Mouse (Mus musculus) heart, postnatal 0 days (tissue): ENCODE results near the gene Ccdc180. TPM values are rescaled to one million over a fixed set of nuclear protein-coding genes. Genes with fewer than 3 reads are reported as not detected.

Source experiments
- ATAC-seq: fragments of 200-750 bp; cut with Nextera tagmentation; 2 replicates; pipeline ENCODE4 v1.8.0; 2017; ENCODE audit warnings: low read depth, moderate number of reproducible peaks, moderate library complexity; ENCODE audit not compliant: insufficient read depth
- DNase-seq: peaks from one replicate; pipeline ENCODE4 v3.0.0-alpha.2; 2016; ENCODE audit warnings: low spot score
- H3K27ac ChIP-seq: fragments of 300-500 bp; sonication (generic); 2 replicates; pipeline ENCODE4 v1.5.1; 2014; ENCODE audit warnings: low read depth, mild to moderate bottlenecking
- H3K27me3 ChIP-seq: fragments of 300-500 bp; sonication (generic); 2 replicates; pipeline ENCODE4 v1.6.1; 2014; ENCODE audit warnings: low read length, mixed read lengths; ENCODE audit not compliant: control insufficient read depth, insufficient read depth
- H3K36me3 ChIP-seq: fragments of 300-500 bp; sonication (generic); replicated peaks from 2 replicates; pipeline ENCODE4 v1.6.1; 2014; ENCODE audit warnings: low read length, mixed read lengths; ENCODE audit not compliant: control insufficient read depth, insufficient read depth
- H3K4me1 ChIP-seq: fragments of 300-500 bp; sonication (generic); 2 replicates; pipeline ENCODE4 v1.6.1; 2014; ENCODE audit warnings: antibody characterized with exemption; ENCODE audit not compliant: control insufficient read depth, insufficient read depth
- H3K4me2 ChIP-seq: fragments of 300-500 bp; sonication (generic); 2 replicates; pipeline ENCODE4 v1.6.1; 2014; ENCODE audit warnings: low read depth, mild to moderate bottlenecking, low read length, moderate library complexity
- H3K4me3 ChIP-seq: fragments of 300-500 bp; sonication (generic); 2 replicates; pipeline ENCODE4 v1.5.1; 2014; ENCODE audit warnings: low read depth, low read length
- H3K9ac ChIP-seq: fragments of 300-500 bp; sonication (generic); replicated peaks from 2 replicates; pipeline ENCODE4 v1.6.1; 2014; ENCODE audit warnings: low read depth, low read length, mixed read lengths
- H3K9me3 ChIP-seq: fragments of 300-500 bp; sonication (generic); replicated peaks from 2 replicates; pipeline ENCODE4 v1.6.1; 2016; ENCODE audit warnings: low read length; ENCODE audit not compliant: control insufficient read depth
- CTCF ChIP-seq: IDR thresholded peaks from 2 replicates; pipeline ENCODE4 v1.5.1; 2016; ENCODE audit warnings: antibody characterized with exemption, control low read depth, low read depth
- EP300 ChIP-seq: IDR thresholded peaks from 2 replicates; pipeline ENCODE4 v1.6.1; 2016; ENCODE audit warnings: antibody characterized with exemption, low read depth
- WGBS: fragments of 180-500 bp; shearing (Covaris S2); extraction: QIAGEN DNeasy Blood & Tissue Kit; methylation state at CpG from one replicate; pipeline ENCODE4 v1.1.7; 2014; 5-methylcytosine and 5-hydroxymethylcytosine counted together
- polyA plus RNA-seq: library from polyadenylated mRNA; unstranded; fragments of >200 nt; fragmentation: Nextera tagmentation; extraction: Ambion mirVana; gene quantifications from 2 replicates; pipeline ENCODE4 v1.2.1, GENCODE M21; 2015
- total RNA-seq: library from RNA; depleted of rRNA; stranded (reverse); fragments of >200 nt; gene quantifications from 2 replicates; pipeline ENCODE4 v1.2.3, GENCODE M21; 2014; ENCODE audit warnings: low replicate concordance

The Ccdc180 gene
- total and polyA plus RNA-seq, 2 experiments from 2014 or later = 0.12 TPM; not detected in 1

GRCm38 (mm10) chr4:45849419-45849818 lies 40.7 kb upstream of the Ccdc180 start:
- Histone ChIP-seq H3K4me1 (peaks cover 9% of the 10 kb centered on the region; the same call in 1 of the 2 replicates), H3K36me3 (no peaks in the 10 kb centered on the region), H3K4me3 (no peak overlapping the region), H3K27me3 (0 out of 2 replicates have a peak, but pooled peaks cover 4% of the 10 kb centered on the region), H3K9ac (no peak overlapping the region), H3K9me3 (no peaks in the 10 kb centered on the region), H3K4me2 (no peak overlapping the region), H3K27ac (no peak overlapping the region)
- no peak for TF ChIP-seq CTCF
- TF ChIP-seq EP300 = no peak
- no peak for ATAC-seq
- DNase-seq = no peak
- 81% methylated on average over 1 of the region's 1 CpGs for WGBS

- TF ChIP-seq CTCF = no peak
- no peak for TF ChIP-seq EP300
- Histone ChIP-seq H3K4me1 (peaks cover 9% of the 10 kb centered on the region; the same call in 1 of the 2 replicates), H3K9ac (no peak overlapping the region), H3K9me3 (no peaks in the 10 kb centered on the region), H3K4me2 (no peak overlapping the region), H3K27me3 (no peaks in the 10 kb centered on the region), H3K27ac (no peak overlapping the region), H3K4me3 (no peak overlapping the region), H3K36me3 (no peaks in the 10 kb centered on the region)
- 44% methylated on average over 3 of the region's 3 CpGs for WGBS
- DNase-seq (no peak), ATAC-seq (no peak)
Measured at GRCm38 (mm10) chr4:45851640-45852051, 38.5 kb upstream of the Ccdc180 start.

- no peak overlapping the region for H3K27ac ChIP-seq
- H3K4me1 ChIP-seq = peaks cover 9% of the 10 kb centered on the region; the same call in 1 of the 2 replicates
- H3K9me3 ChIP-seq = no peaks in the 10 kb centered on the region
- DNase-seq (no peak), ATAC-seq (no peak)
- H3K4me2 ChIP-seq = no peak overlapping the region
- WGBS = 38% methylated on average over 15 of the region's 15 CpGs
- H3K4me3 ChIP-seq = no peak overlapping the region
- H3K36me3 ChIP-seq = no peaks in the 10 kb centered on the region
- H3K27me3 ChIP-seq = no peaks in the 10 kb centered on the region
- no peak for TF ChIP-seq EP300
- no peak for TF ChIP-seq CTCF
- H3K9ac ChIP-seq = no peak overlapping the region
Measured at GRCm38 (mm10) chr4:45853496-45854246, 36.4 kb upstream of the Ccdc180 start.

- H3K27me3 ChIP-seq = no peaks in the 10 kb centered on the region
- WGBS = 45% methylated on average over 19 of the region's 19 CpGs
- H3K4me1 ChIP-seq = peaks cover 15% of the 10 kb centered on the region; the same call in 1 of the 2 replicates
- DNase-seq (peak; percentile 76), ATAC-seq (no peak; the same call in 1 of the 2 replicates)
- H3K9me3 ChIP-seq = 0 out of 2 replicates have a peak, but pooled peaks cover 4% of the 10 kb centered on the region
- no peak overlapping the region for H3K27ac ChIP-seq
- H3K4me3 ChIP-seq = no peak overlapping the region
- TF ChIP-seq EP300 = no peak
- peak; percentile 86 for TF ChIP-seq CTCF
- no peaks in the 10 kb centered on the region for H3K36me3 ChIP-seq
- no peak overlapping the region for H3K4me2 ChIP-seq
- H3K9ac ChIP-seq = no peak overlapping the region
Measured at GRCm38 (mm10) chr4:45855803-45856424, 34.2 kb upstream of the Ccdc180 start.

DNA sequence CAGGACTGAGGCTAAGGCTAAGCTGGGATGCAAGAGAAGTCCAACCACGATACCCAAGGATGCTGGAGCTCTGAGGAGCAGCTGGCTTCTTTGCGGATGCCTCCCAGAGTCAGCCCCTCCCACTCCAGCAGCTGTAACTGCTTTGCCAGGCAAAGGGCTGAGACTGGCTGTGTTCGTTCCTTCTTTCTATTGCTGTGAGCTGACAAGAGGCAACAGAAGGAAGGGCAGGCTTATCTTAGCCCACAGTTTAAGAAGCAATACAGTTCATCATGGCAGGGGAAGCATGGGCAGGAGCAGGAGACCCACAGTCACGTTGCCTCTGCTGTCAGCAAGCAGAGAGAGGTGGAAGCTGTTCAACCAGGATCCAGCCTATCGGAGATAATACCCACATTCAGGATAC lies 28.9 kb upstream of the Ccdc180 start:
- WGBS = 54% methylated on average over 5 of the region's 5 CpGs
- no peak for ATAC-seq
- 0 out of 2 replicates have a peak, but pooled peaks cover 6% of the 10 kb centered on the region for H3K4me1 ChIP-seq

More for the DNA sequence above, 28.9 kb upstream of the Ccdc180 start:
- Histone ChIP-seq H3K4me3 (no peak overlapping the region), H3K4me2 (no peak overlapping the region), H3K36me3 (no peaks in the 10 kb centered on the region), H3K9me3 (0 out of 2 replicates have a peak, but pooled peaks cover 4% of the 10 kb centered on the region), H3K27ac (no peak overlapping the region), H3K9ac (no peak overlapping the region), H3K27me3 (no peaks in the 10 kb centered on the region)
- no peak for DNase-seq
- TF ChIP-seq CTCF = no peak
- TF ChIP-seq EP300 = no peak
